Mouse (Mus musculus) urinary bladder, postnatal 25 days (tissue): ENCODE measurements around the gene Spdl1.
"Not testable (repeated sequence)": the region's sequence is repeated elsewhere in the genome, so short reads cannot be mapped to it uniquely, and the experiment has no call there.

Source experiments
- DNase-seq: peaks from one replicate; pipeline ENCODE4 v3.0.0; 2022; ENCODE audit warnings: low spot score

Gene Spdl1

GRCm38 (mm10) chr11:34798066-34798465 is 35.4 kb downstream of the Spdl1 start:
- not testable (repeated sequence) for DNase-seq

- DNase-seq = peak; percentile 10
These were observed 37.3 kb downstream of the Spdl1 start for GRCm38 (mm10) chr11:34796097-34796496.

GRCm38 (mm10) chr11:34791872-34792271 is 41.6 kb downstream of the Spdl1 start:
- DNase-seq = no peak

- DNase-seq = no peak
These were observed 48.6 kb downstream of the Spdl1 start for GRCm38 (mm10) chr11:34784864-34785263.

- DNase-seq = no peak
These were observed 49.8 kb downstream of the Spdl1 start, which contains the start of gene Dock2 for GRCm38 (mm10) chr11:34783587-34784043. Gene Dock2, minus strand, starts transcription at chr11:34783892.

GRCm38 (mm10) chr11:34782516-34783430 is 50.7 kb downstream of the Spdl1 start:
- DNase-seq = no peak

GRCm38 (mm10) chr11:34780786-34781185 is 52.7 kb downstream of the Spdl1 start:
- DNase-seq = no peak

- no peak for DNase-seq
These were observed 53.5 kb downstream of the Spdl1 start for GRCm38 (mm10) chr11:34779966-34780365.

- no peak for DNase-seq
These were observed 55.1 kb downstream of the Spdl1 start for GRCm38 (mm10) chr11:34778351-34778750.

GRCm38 (mm10) chr11:34777529-34777928 is 55.9 kb downstream of the Spdl1 start:
- no peak for DNase-seq

- no peak for DNase-seq
These were observed 57.4 kb downstream of the Spdl1 start for GRCm38 (mm10) chr11:34776054-34776453.

GRCm38 (mm10) chr11:34774636-34775035 is 58.8 kb downstream of the Spdl1 start:
- DNase-seq = no peak

GRCm38 (mm10) chr11:34773304-34773895 is 60.0 kb downstream of the Spdl1 start:
- DNase-seq = no peak

- DNase-seq = peak; percentile 26
These were observed 62.0 kb downstream of the Spdl1 start for GRCm38 (mm10) chr11:34771221-34771986.

GRCm38 (mm10) chr11:34770666-34771065 is 62.8 kb downstream of the Spdl1 start:
- no peak for DNase-seq

- DNase-seq = no peak
These were observed 63.5 kb downstream of the Spdl1 start for GRCm38 (mm10) chr11:34769946-34770345.

- no peak for DNase-seq
These were observed 64.0 kb downstream of the Spdl1 start for GRCm38 (mm10) chr11:34769396-34769795.

- DNase-seq = no peak
These were observed 69.6 kb downstream of the Spdl1 start for GRCm38 (mm10) chr11:34763739-34764361.

- no peak for DNase-seq
These were observed 70.8 kb downstream of the Spdl1 start for GRCm38 (mm10) chr11:34762570-34763127.

- no peak for DNase-seq
These were observed 71.3 kb downstream of the Spdl1 start for GRCm38 (mm10) chr11:34762125-34762524.

- no peak for DNase-seq
These were observed 73.9 kb downstream of the Spdl1 start for GRCm38 (mm10) chr11:34759582-34759981.
